Mouse (Mus musculus) MEL (cell line): ENCODE measurements around the gene H2al1d. TPM values are rescaled to one million over a fixed set of nuclear protein-coding genes. Genes with fewer than 3 reads are reported as not detected.

Experiments used
- DNase-seq: peaks from one replicate; pipeline ENCODE4 v3.0.0; 2011; ENCODE audit warnings: low read depth, low spot score
- H3K27ac ChIP-seq: 2 replicates; pipeline ENCODE4 v1.5.1; 2012; ENCODE audit warnings: low read depth, mild to moderate bottlenecking, control low read depth, low read length, moderate library complexity; ENCODE audit not compliant: control insufficient read depth
- H3K27me3 ChIP-seq, 2 experiments: fragments of 150-350 bp in 1 of 2; sonication (generic) in 1 of 2; 2 replicates each; pipeline ENCODE4 v1.6.1; 2012; ENCODE audit warnings: low read length in 2 of 2, mild to moderate bottlenecking in 2 of 2, improper control_type of control experiment in 1 of 2, moderate library complexity in 1 of 2; ENCODE audit not compliant: insufficient read depth in 2 of 2, control insufficient read depth in 1 of 2
- H3K36me3 ChIP-seq, 2 experiments: 2 replicates each; pipeline ENCODE4 v1.6.1; 2012 to 2014; ENCODE audit warnings: low read length in 2 of 2, improper control_type of control experiment in 1 of 2, inconsistent platforms in 1 of 2, mild to moderate bottlenecking in 1 of 2; ENCODE audit not compliant: insufficient read depth in 2 of 2, control insufficient read depth in 1 of 2
- H3K4me1 ChIP-seq, 2 experiments: fragments of 150-350 bp in 1 of 2; sonication (generic) in 1 of 2; 2 replicates each; pipeline ENCODE4 v1.6.1; 2012; ENCODE audit warnings: low read length in 2 of 2, improper control_type of control experiment in 1 of 2, mild to moderate bottlenecking in 1 of 2; ENCODE audit not compliant: insufficient read depth in 2 of 2, control insufficient read depth in 1 of 2
- H3K4me3 ChIP-seq, 2 experiments: fragments of 150-350 bp in 1 of 2; sonication (generic) in 1 of 2; 2 replicates each; pipeline ENCODE4 v1.5.1; 2012; ENCODE audit warnings: low read depth in 2 of 2, low read length in 2 of 2, mild to moderate bottlenecking in 2 of 2, moderate library complexity in 2 of 2, control low read depth in 1 of 2, improper control_type of control experiment in 1 of 2; ENCODE audit not compliant: control insufficient read depth in 1 of 2, insufficient read depth in 1 of 2
- H3K79me2 ChIP-seq: 2 replicates; pipeline ENCODE4 v1.6.1; 2012; ENCODE audit warnings: mild to moderate bottlenecking, low read length, moderate library complexity; ENCODE audit not compliant: control insufficient read depth, poor library complexity, insufficient read depth
- H3K9ac ChIP-seq: 2 replicates; pipeline ENCODE4 v1.6.1; 2012; ENCODE audit warnings: low read depth, mild to moderate bottlenecking, control low read depth, low read length, moderate library complexity; ENCODE audit not compliant: control insufficient read depth, poor library complexity, severe bottlenecking
- H3K9me3 ChIP-seq: fragments of 150-350 bp; sonication (generic); replicated peaks from 2 replicates; pipeline ENCODE4 v1.6.1; 2012; ENCODE audit warnings: mild to moderate bottlenecking, low read length, improper control_type of control experiment, moderate library complexity; ENCODE audit not compliant: insufficient read depth
- CTCF ChIP-seq, 3 experiments: IDR thresholded peaks in 2 of 3; conservative IDR thresholded peaks in 1 of 3; 2 replicates each; pipeline ENCODE4 v1.5.1; 2011 to 2012; ENCODE audit warnings: low read length in 3 of 3, low read depth in 2 of 3, mild to moderate bottlenecking in 2 of 3, improper control_type of control experiment in 1 of 3, inconsistent platforms in 1 of 3, mixed read lengths in 1 of 3, moderate library complexity in 1 of 3; ENCODE audit not compliant: control insufficient read depth in 1 of 3, insufficient read depth in 1 of 3, poor library complexity in 1 of 3, severe bottlenecking in 1 of 3
- E2F4 ChIP-seq: IDR thresholded peaks from 2 replicates; pipeline ENCODE4 v1.6.1; 2011; ENCODE audit warnings: low read depth, low read length, improper control_type of control experiment, borderline replicate concordance
- ELF1 ChIP-seq: IDR thresholded peaks from 2 replicates; pipeline ENCODE4 v1.6.1; 2014; ENCODE audit warnings: low read depth, mild to moderate bottlenecking, inconsistent platforms, low read length, improper control_type of control experiment, moderate library complexity
- EP300 ChIP-seq, 2 experiments: IDR thresholded peaks; 2 replicates each; pipeline ENCODE4 v1.6.1; 2011; ENCODE audit warnings: improper control_type of control experiment in 2 of 2, low read length in 2 of 2, low read depth in 1 of 2, mild to moderate bottlenecking in 1 of 2
- ETS1 ChIP-seq: IDR thresholded peaks from 2 replicates; pipeline ENCODE4 v1.6.1; 2012; ENCODE audit warnings: low read depth, mild to moderate bottlenecking, inconsistent platforms, low read length, improper control_type of control experiment, moderate library complexity
- GABPA ChIP-seq: IDR thresholded peaks from 2 replicates; pipeline ENCODE4 v1.6.1; 2012; ENCODE audit warnings: low read depth, mild to moderate bottlenecking, inconsistent platforms, low read length, improper control_type of control experiment, moderate library complexity
- HCFC1 ChIP-seq: IDR thresholded peaks from 2 replicates; pipeline ENCODE4 v1.6.1; 2012; ENCODE audit warnings: low read depth, mild to moderate bottlenecking, inconsistent platforms, low read length, improper control_type of control experiment, moderate library complexity
- KAT2A ChIP-seq: conservative IDR thresholded peaks from 2 replicates; pipeline ENCODE4 v1.6.1; 2012; ENCODE audit warnings: low read depth, low read length, improper control_type of control experiment, inconsistent platforms
- MEF2A ChIP-seq: IDR thresholded peaks from 2 replicates; pipeline ENCODE4 v1.6.1; 2014; ENCODE audit warnings: low read depth, mild to moderate bottlenecking, inconsistent platforms, low read length, improper control_type of control experiment; ENCODE audit not compliant: poor library complexity, insufficient replicate concordance, severe bottlenecking; ENCODE audit errors: extremely low read depth
- MYB ChIP-seq: IDR thresholded peaks from 2 replicates; pipeline ENCODE4 v1.6.1; 2011; ENCODE audit warnings: mild to moderate bottlenecking, low read depth, low read length, improper control_type of control experiment
- MYC ChIP-seq: IDR thresholded peaks from 2 replicates; pipeline ENCODE4 v1.6.1; 2011; ENCODE audit warnings: low read depth, mild to moderate bottlenecking, low read length, improper control_type of control experiment, moderate library complexity
- NELFE ChIP-seq: IDR thresholded peaks from 2 replicates; pipeline ENCODE4 v1.6.1; 2011; ENCODE audit warnings: low read depth, low read length, improper control_type of control experiment
- NRF1 ChIP-seq: IDR thresholded peaks from 2 replicates; pipeline ENCODE4 v1.6.1; 2014; ENCODE audit warnings: low read depth, mild to moderate bottlenecking, inconsistent platforms, low read length, improper control_type of control experiment, moderate library complexity; ENCODE audit not compliant: poor library complexity, insufficient read depth, severe bottlenecking
- POLR2AphosphoS2 ChIP-seq: IDR thresholded peaks from 2 replicates; pipeline ENCODE4 v1.6.1; 2011; ENCODE audit warnings: low read length, improper control_type of control experiment
- POLR2AphosphoS5 ChIP-seq: IDR thresholded peaks from 2 replicates; pipeline ENCODE4 v1.6.1; 2012; ENCODE audit warnings: low read depth, borderline replicate concordance, mild to moderate bottlenecking, inconsistent platforms, low read length, moderate library complexity, mixed read lengths
- RAD21 ChIP-seq: IDR thresholded peaks from 2 replicates; pipeline ENCODE4 v1.6.1; 2011; ENCODE audit warnings: mild to moderate bottlenecking, low read depth, low read length, improper control_type of control experiment
- RCOR1 ChIP-seq: IDR thresholded peaks from 2 replicates; pipeline ENCODE4 v1.6.1; 2012; ENCODE audit warnings: low read depth, mild to moderate bottlenecking, inconsistent platforms, low read length, improper control_type of control experiment
- USF2 ChIP-seq, 2 experiments: IDR thresholded peaks; 2 replicates each; pipeline ENCODE4 v1.6.1; 2011 to 2012; ENCODE audit warnings: improper control_type of control experiment in 2 of 2, low read length in 2 of 2, borderline replicate concordance in 1 of 2, inconsistent platforms in 1 of 2, low read depth in 1 of 2, mild to moderate bottlenecking in 1 of 2; ENCODE audit not compliant: insufficient read depth in 1 of 2
- ZC3H11A ChIP-seq: IDR thresholded peaks from 2 replicates; pipeline ENCODE4 v1.6.1; 2012; ENCODE audit warnings: low read depth, mild to moderate bottlenecking, inconsistent platforms, low read length, improper control_type of control experiment
- ZKSCAN1 ChIP-seq: IDR thresholded peaks from 2 replicates; pipeline ENCODE4 v1.6.1; 2012; ENCODE audit warnings: low read depth, mild to moderate bottlenecking, inconsistent platforms, low read length, improper control_type of control experiment, moderate library complexity
- ZMIZ1 ChIP-seq: IDR thresholded peaks from 2 replicates; pipeline ENCODE4 v1.6.1; 2012; ENCODE audit warnings: low read depth, mild to moderate bottlenecking, inconsistent platforms, low read length, improper control_type of control experiment, moderate library complexity
- polyA plus RNA-seq, 2 experiments: library from polyadenylated mRNA; stranded (reverse) in 1 of 2; unstranded in 1 of 2; fragments of >175 nt in 1 of 2; fragments of >200 nt in 1 of 2; gene quantifications; 2 replicates each; pipeline versions ENCODE4 v1.2.1 to v1.2.4; 2012; ENCODE audit warnings: low replicate concordance in 2 of 2, low read depth in 1 of 2; ENCODE audit not compliant: insufficient read length in 2 of 2, insufficient read depth in 1 of 2, missing spikeins in 1 of 2
- total RNA-seq: library from RNA; depleted of rRNA; stranded (reverse); fragments of 300-350 nt; gene quantifications from 2 replicates; pipeline ENCODE4 v1.2.3, GENCODE M21; 2012; rRNA removed

The H2al1d gene
- total and polyA plus RNA-seq, 3 experiments = not detected

DNA sequence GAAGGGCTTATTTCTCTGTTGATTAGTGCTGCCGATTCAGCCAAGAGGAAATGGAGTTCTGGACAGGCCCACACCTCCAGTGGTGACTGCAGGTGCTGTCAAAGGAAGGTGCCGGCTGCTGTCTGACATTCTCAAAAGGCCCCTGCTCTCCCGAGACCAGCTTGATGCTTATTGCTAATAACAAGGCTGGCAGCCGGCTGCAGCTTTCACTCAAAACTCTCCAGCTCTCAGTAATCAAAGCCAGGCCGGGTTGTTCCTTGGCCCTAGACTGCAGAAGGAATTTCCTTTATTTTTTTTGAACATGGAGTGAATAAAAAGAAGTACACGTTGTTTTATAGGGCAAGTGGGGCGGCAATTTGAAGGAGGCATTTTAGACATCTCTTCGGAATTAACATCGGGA lies 37.1 kb downstream of the H2al1d start:
- H3K27ac ChIP-seq = no peak overlapping the region
- no peaks in the 10 kb centered on the region for H3K27me3 ChIP-seq
- no peak overlapping the region for H3K9ac ChIP-seq
- no peaks in the 10 kb centered on the region for H3K9me3 ChIP-seq
- no peaks in the 10 kb centered on the region for H3K79me2 ChIP-seq
- no peaks in the 10 kb centered on the region for H3K4me1 ChIP-seq
- no peaks in the 10 kb centered on the region for H3K36me3 ChIP-seq
- no peak for TF ChIP-seq KAT2A
- no peak for TF ChIP-seq POLR2AphosphoS5
- TF ChIP-seq HCFC1 = no peak
- TF ChIP-seq POLR2AphosphoS2 = no peak
- no peak for TF ChIP-seq ZKSCAN1
- no peak for TF ChIP-seq E2F4
- TF ChIP-seq MEF2A = no peak
- TF ChIP-seq GABPA = no peak
- no peak for TF ChIP-seq CTCF (IDR thresholded peaks at IDR 0.05 in 2 of 3, conservative IDR thresholded peaks at IDR 0.05 in 1 of 3; ENCODE audit: control insufficient read depth in 1 of 3, insufficient read depth in 1 of 3, low read depth in 2 of 3, low read length in 3 of 3, poor library complexity in 1 of 3, severe bottlenecking in 1 of 3)
- TF ChIP-seq ETS1 = no peak
- no peak for TF ChIP-seq ELF1
- no peak for TF ChIP-seq MYB
- no peak for TF ChIP-seq NELFE
- TF ChIP-seq ZMIZ1 = no peak
- TF ChIP-seq NRF1 = no peak
- TF ChIP-seq RAD21 = no peak
- no peak for TF ChIP-seq ZC3H11A
- no peak for TF ChIP-seq RCOR1
- H3K4me3 ChIP-seq = no peak overlapping the region
- DNase-seq = no peak

DNA sequence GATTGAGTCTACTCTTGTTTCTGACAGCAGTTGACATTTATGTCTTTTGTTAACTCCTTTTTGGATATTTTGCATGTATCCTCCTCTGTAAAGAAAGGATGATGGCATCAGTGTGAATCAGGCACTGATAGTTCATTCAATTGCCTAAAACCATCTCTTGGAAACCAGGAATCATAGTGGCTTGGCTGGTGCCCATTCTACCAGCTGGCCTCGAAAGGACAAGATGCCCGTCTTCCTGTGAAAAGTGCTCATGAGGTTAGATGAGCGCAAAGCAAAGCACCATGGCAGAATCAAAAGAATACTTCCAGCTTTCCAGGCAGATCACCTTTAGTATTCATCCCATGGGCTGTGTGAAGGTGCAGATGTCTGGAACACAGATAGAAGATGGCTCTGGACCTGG lies 38.1 kb downstream of the H2al1d start:
- H3K27ac ChIP-seq = no peak overlapping the region
- no peak for DNase-seq
- no peaks in the 10 kb centered on the region for H3K36me3 ChIP-seq
- H3K4me1 ChIP-seq = no peaks in the 10 kb centered on the region
- H3K9me3 ChIP-seq = no peaks in the 10 kb centered on the region
- H3K27me3 ChIP-seq = no peaks in the 10 kb centered on the region
- H3K4me3 ChIP-seq = no peak overlapping the region
- TF ChIP-seq ETS1 (no peak), POLR2AphosphoS2 (no peak), EP300 (IDR thresholded peaks at IDR 0.05; ENCODE audit: low read depth in 1 of 2, low read length in 2 of 2) (no peak), USF2 (IDR thresholded peaks at IDR 0.05; ENCODE audit: borderline replicate concordance in 1 of 2, insufficient read depth in 1 of 2, low read depth in 1 of 2, low read length in 2 of 2) (no peak), HCFC1 (no peak), NELFE (no peak), MYC (no peak)
- no peaks in the 10 kb centered on the region for H3K79me2 ChIP-seq
- H3K9ac ChIP-seq = no peak overlapping the region

Other genes with a start within 250 kb of the H2al1d start
- not detected in 2 replicates for gene H2al1a, start 9.6 kb upstream of the H2al1d start, total RNA-seq
- gene H2al1a, start 9.6 kb upstream of the H2al1d start, polyA plus RNA-seq = not detected
- not detected in 2 replicates for gene H2al1b, start 6.4 kb upstream of the H2al1d start, total RNA-seq
- not detected for gene H2al1b, start 6.4 kb upstream of the H2al1d start, polyA plus RNA-seq
- not detected in 2 replicates for gene H2al1c, start 3.2 kb upstream of the H2al1d start, total RNA-seq
- gene H2al1c, start 3.2 kb upstream of the H2al1d start, polyA plus RNA-seq = not detected
- gene H2al1e, start 3.1 kb downstream of the H2al1d start, total RNA-seq = not detected in 2 replicates
- gene H2al1e, start 3.1 kb downstream of the H2al1d start, polyA plus RNA-seq = not detected
- gene H2al1f, start 6.3 kb downstream of the H2al1d start, total RNA-seq = not detected in 2 replicates
- not detected for gene H2al1f, start 6.3 kb downstream of the H2al1d start, polyA plus RNA-seq
- not detected in 2 replicates for gene H2al1g, start 9.4 kb downstream of the H2al1d start, total RNA-seq
- gene H2al1g, start 9.4 kb downstream of the H2al1d start, polyA plus RNA-seq = not detected
- not detected in 2 replicates for gene H2al1h, start 12.7 kb downstream of the H2al1d start, total RNA-seq
- gene H2al1h, start 12.7 kb downstream of the H2al1d start, polyA plus RNA-seq = not detected
- gene H2al1i, start 15.8 kb downstream of the H2al1d start, total RNA-seq = not detected in 2 replicates
- gene H2al1i, start 15.8 kb downstream of the H2al1d start, polyA plus RNA-seq = not detected
- gene H2al1j, start 19.0 kb downstream of the H2al1d start, total RNA-seq = not detected in 2 replicates
- gene H2al1j, start 19.0 kb downstream of the H2al1d start, polyA plus RNA-seq = not detected